Mouse (Mus musculus): Measurements from ENCODE around the gene Dkkl1. TPM values are rescaled to one million over a fixed set of nuclear protein-coding genes. Genes with fewer than 3 reads are reported as not detected.

Dkkl1 gene
- 1 to 10 TPM in 1 of 2 experiments, under 1 TPM in 1; 0.71 to 1.8 TPM for total RNA-seq (2023)

GRCm38 (mm10) chr7:45211851-45212251 lies at the start of gene Dkkl1:
Gene Dkkl1, minus strand, starts transcription at chr7:45212147.

GRCm38 (mm10) chr7:45240633-45241388 lies 28.9 kb upstream of the Dkkl1 start, which contains the start of gene Slc6a16:
Gene Slc6a16, plus strand, starts transcription at chr7:45241085.

GRCm38 (mm10) chr7:45238723-45239496 lies 27.0 kb upstream of the Dkkl1 start, which contains the start of gene Cd37:
Gene Cd37, minus strand, starts transcription at chr7:45239115.

GRCm38 (mm10) chr7:45215673-45216441 lies 3.9 kb upstream of the Dkkl1 start, which contains the start of gene Tead2:
Gene Tead2, plus strand, starts transcription at chr7:45215753.

GRCm38 (mm10) chr7:45204380-45205143 lies 7.4 kb downstream of the Dkkl1 start, which contains the start of gene Ccdc155:
Gene Ccdc155, minus strand, starts transcription at chr7:45204892.

GRCm38 (mm10) chr7:45180896-45181477 lies 31.0 kb downstream of the Dkkl1 start, which contains the start of gene Pth2:
Gene Pth2, plus strand, starts transcription at chr7:45180995.

GRCm38 (mm10) chr7:45179469-45179868 lies 32.5 kb downstream of the Dkkl1 start, which contains the start of gene Gfy:
Gene Gfy, minus strand, starts transcription at chr7:45179569.

GRCm38 (mm10) chr7:45163735-45164490 lies 48.0 kb downstream of the Dkkl1 start, which contains the start of gene Slc17a7:
Gene Slc17a7, plus strand, starts transcription at chr7:45163949.

Other genes with a start within 250 kb of the Dkkl1 start
- 1 to 10 TPM in 1 of 2 experiments, under 1 TPM in 1; 0.63 to 2.0 TPM for gene Cpt1c, start 237.3 kb downstream of the Dkkl1 start, total RNA-seq (2023)
- 10 to 100 TPM; 73.2 to 92.6 TPM for gene Prmt1, start 225.6 kb downstream of the Dkkl1 start, total RNA-seq (2023)
- 100 to 1,000 TPM in 1 of 2 experiments, 10 to 100 TPM in 1; 99.4 to 105 TPM for gene Irf3, start 214.5 kb downstream of the Dkkl1 start, total RNA-seq (2023)
- gene Bcl2l12, start 213.4 kb downstream of the Dkkl1 start, total RNA-seq (2023), result 10 to 100 TPM; 12.7 to 21.1 TPM
- gene Scaf1, start 195.8 kb downstream of the Dkkl1 start, total RNA-seq (2023), result 10 to 100 TPM; 79.7 to 88.3 TPM
- gene Rras, start 194.2 kb downstream of the Dkkl1 start, total RNA-seq (2023), result 100 to 1,000 TPM; 157 to 168 TPM
- gene Prr12, start 159.3 kb downstream of the Dkkl1 start, total RNA-seq (2023), result 10 to 100 TPM; 36.6 to 38.5 TPM
- 10 to 100 TPM; 43.8 to 49.1 TPM for gene Nosip, start 149.7 kb downstream of the Dkkl1 start, total RNA-seq (2023)
- 10 to 100 TPM; 14.4 to 16.2 TPM for gene Prrg2, start 149.5 kb downstream of the Dkkl1 start, total RNA-seq (2023)
- gene Rcn3, start 119.9 kb downstream of the Dkkl1 start, total RNA-seq (2023), result 1 to 10 TPM; 3.8 to 4.9 TPM
- 100 to 1,000 TPM; 134 to 157 TPM for gene Fcgrt, start 108.3 kb downstream of the Dkkl1 start, total RNA-seq (2023)
- 1,000 to 10,000 TPM; 2,292 to 2,480 TPM for gene Rps11, start 87.7 kb downstream of the Dkkl1 start, total RNA-seq (2023)
- gene Rpl13a, start 83.4 kb downstream of the Dkkl1 start, total RNA-seq (2023), result 1,000 to 10,000 TPM; 1,720 to 2,206 TPM
- not detected for gene Gm45713, start 75.9 kb downstream of the Dkkl1 start, total RNA-seq (2023)
- 10 to 100 TPM; 38.8 to 44.7 TPM for gene Flt3l, start 75.7 kb downstream of the Dkkl1 start, total RNA-seq (2023)
- gene Pih1d1, start 57.8 kb downstream of the Dkkl1 start, total RNA-seq (2023), result 10 to 100 TPM; 40.7 to 42.0 TPM
- 100 to 1,000 TPM; 133 to 144 TPM for gene Aldh16a1, start 57.6 kb downstream of the Dkkl1 start, total RNA-seq (2023)
- gene Slc17a7, start 48.2 kb downstream of the Dkkl1 start, total RNA-seq (2023), result not detected
- gene Gfy, start 32.6 kb downstream of the Dkkl1 start, total RNA-seq (2023), result not detected
- not detected for gene Pth2, start 31.2 kb downstream of the Dkkl1 start, total RNA-seq (2023)
- gene Ccdc155, start 7.3 kb downstream of the Dkkl1 start, total RNA-seq (2023), result not detected
- gene Tead2, start 3.6 kb upstream of the Dkkl1 start, total RNA-seq (2023), result 1 to 10 TPM in 1 of 2 experiments, under 1 TPM in 1; 0.46 to 3.1 TPM
- 100 to 1,000 TPM; 153 to 162 TPM for gene Cd37, start 27.0 kb upstream of the Dkkl1 start, total RNA-seq (2023)
- not detected for gene Slc6a16, start 28.9 kb upstream of the Dkkl1 start, total RNA-seq (2023)
- gene Slc6a21, start 65.4 kb upstream of the Dkkl1 start, total RNA-seq (2023), result under 1 TPM in 1 of 2 experiments, not detected in 1; 0.27 TPM
- 10 to 100 TPM; 13.8 to 14.3 TPM for gene Trpm4, start 121.6 kb upstream of the Dkkl1 start, total RNA-seq (2023)
- not detected for gene Hrc, start 123.1 kb upstream of the Dkkl1 start, total RNA-seq (2023)
- under 1 TPM; 0.18 to 0.67 TPM for gene Ppfia3, start 154.9 kb upstream of the Dkkl1 start, total RNA-seq (2023)
- gene Lin7b, start 158.4 kb upstream of the Dkkl1 start, total RNA-seq (2023), result not detected
- gene Snrnp70, start 183.6 kb upstream of the Dkkl1 start, total RNA-seq (2023), result 100 to 1,000 TPM; 372 to 402 TPM
- not detected for gene Kcna7, start 193.5 kb upstream of the Dkkl1 start, total RNA-seq (2023)
- not detected for gene Ntf5, start 201.5 kb upstream of the Dkkl1 start, total RNA-seq (2023)
- gene Lhb, start 208.7 kb upstream of the Dkkl1 start, total RNA-seq (2023), result not detected
- 10 to 100 TPM in 1 of 2 experiments, 1 to 10 TPM in 1; 7.7 to 10.9 TPM for gene Gys1, start 222.7 kb upstream of the Dkkl1 start, total RNA-seq (2023)
- 10 to 100 TPM; 27.3 to 29.0 TPM for gene Ruvbl2, start 225.9 kb upstream of the Dkkl1 start, total RNA-seq (2023)
- gene Ftl1, start 247.7 kb upstream of the Dkkl1 start, total RNA-seq (2023), result 1,000 to 10,000 TPM; 2,883 to 3,990 TPM

Data from monocyte, adult 59 days (primary cell).